8 mouse cellular contexts compared by ENCODE assay signal in genomic region chr6:73020061-73020460, GRCm38 (mm10).
A peak's percentile ranks its signal among the peaks of the same experiment; 100 is the strongest.
DNase-seq lines count a peak whose midpoint lies in the region; ATAC-seq lines count a peak whose summit lies in the region.

No protein-coding gene starts in this region.

- H3K9ac ChIP-seq in hindbrain, embryonic 11.5 days (ENCODE audit: low read depth, low read length): no peak overlapping the region
- no peak overlapping the region for H3K9ac ChIP-seq in hindbrain, embryonic 13.5 days
- H3K9ac ChIP-seq in heart, embryonic 11.5 days (ENCODE audit: low read depth, low read length): no peak overlapping the region

- WGBS in hindbrain, embryonic 11.5 days: 4% methylated on average over 3 of the region's 3 CpGs
- WGBS in hindbrain, embryonic 13.5 days: 5% methylated on average over 3 of the region's 3 CpGs
- WGBS in heart, embryonic 11.5 days (ENCODE audit: insufficient replicate concordance): 8% methylated on average over 3 of the region's 3 CpGs

- H3K27me3 ChIP-seq in hindbrain, embryonic 11.5 days (ENCODE audit: control insufficient read depth, insufficient read depth, low read length): no peaks in the 10 kb centered on the region
- H3K27me3 ChIP-seq in hindbrain, embryonic 13.5 days: no peaks in the 10 kb centered on the region
- no peaks in the 10 kb centered on the region for H3K27me3 ChIP-seq in heart, embryonic 11.5 days (ENCODE audit: control insufficient read depth, insufficient read depth, low read length)

- no peaks in the 10 kb centered on the region for H3K9me3 ChIP-seq in hindbrain, embryonic 11.5 days (ENCODE audit: control insufficient read depth, low read length)
- H3K9me3 ChIP-seq in hindbrain, embryonic 13.5 days: no peaks in the 10 kb centered on the region
- 0 out of 2 replicates have a peak, but pooled peaks cover 2% of the 10 kb centered on the region for H3K9me3 ChIP-seq in heart, embryonic 11.5 days (replicated peaks; ENCODE audit: control insufficient read depth, low read length)

- no peaks in the 10 kb centered on the region for H3K36me3 ChIP-seq in hindbrain, embryonic 11.5 days (ENCODE audit: control insufficient read depth, insufficient read depth, low read length)
- H3K36me3 ChIP-seq in hindbrain, embryonic 13.5 days: no peaks in the 10 kb centered on the region
- H3K36me3 ChIP-seq in heart, embryonic 11.5 days (ENCODE audit: control insufficient read depth, insufficient read depth, low read length): no peaks in the 10 kb centered on the region

- no peak overlapping the region for H3K27ac ChIP-seq in hindbrain, embryonic 11.5 days (ENCODE audit: low read depth, low read length)
- H3K27ac ChIP-seq in hindbrain, embryonic 13.5 days: no peak overlapping the region
- no peak overlapping the region for H3K27ac ChIP-seq in heart, embryonic 11.5 days (ENCODE audit: low read depth, low read length)

- peak; percentile 38 for DNase-seq in hindbrain, embryonic 11.5 days (ENCODE audit: low spot score)
- peak; percentile 14 for DNase-seq in right cerebral cortex, adult 18-20 months
- DNase-seq in right cerebral cortex, postnatal 14 days: no peak
- DNase-seq in embryo, embryonic 10.5 days (ENCODE audit: low spot score): peak; percentile 66
- DNase-seq in thymus, postnatal 4 days: peak; percentile 29

- no peak overlapping the region for H3K4me3 ChIP-seq in hindbrain, embryonic 11.5 days (ENCODE audit: low read depth, low read length)
- H3K4me3 ChIP-seq in hindbrain, embryonic 13.5 days: no peak overlapping the region
- H3K4me3 ChIP-seq in heart, embryonic 11.5 days (ENCODE audit: low read depth, low read length): no peak overlapping the region

- no peak for ATAC-seq in hindbrain, embryonic 11.5 days (ENCODE audit: low FRiP score)
- no peak for ATAC-seq in hindbrain, embryonic 13.5 days (ENCODE audit: low FRiP score)
- ATAC-seq in activated CD4-positive, CD25-positive, alpha-beta regulatory T cell, adult 4 months: no peak
- no peak for ATAC-seq in heart, embryonic 11.5 days (replicated peaks; ENCODE audit: insufficient number of reproducible peaks, low FRiP score, low TSS enrichment)

- no peaks in the 10 kb centered on the region for H3K4me1 ChIP-seq in hindbrain, embryonic 11.5 days (replicated peaks; ENCODE audit: control insufficient read depth, insufficient read depth, low read length)
- no peaks in the 10 kb centered on the region for H3K4me1 ChIP-seq in hindbrain, embryonic 13.5 days (replicated peaks)
- H3K4me1 ChIP-seq in heart, embryonic 11.5 days (ENCODE audit: control insufficient read depth, insufficient read depth, low read length): no peaks in the 10 kb centered on the region

- no peak overlapping the region for H3K4me2 ChIP-seq in hindbrain, embryonic 11.5 days (replicated peaks; ENCODE audit: low read depth, low read length)
- no peak overlapping the region for H3K4me2 ChIP-seq in hindbrain, embryonic 13.5 days
- no peak overlapping the region for H3K4me2 ChIP-seq in heart, embryonic 11.5 days
